Mouse (Mus musculus): ENCODE results near the gene Pik3r1. TPM values are rescaled to one million over a fixed set of nuclear protein-coding genes. Genes with fewer than 3 reads are reported as not detected.

Gene Pik3r1
- polyA plus RNA-seq, 1 experiment from 2014 or later = 17.0 TPM

DNA sequence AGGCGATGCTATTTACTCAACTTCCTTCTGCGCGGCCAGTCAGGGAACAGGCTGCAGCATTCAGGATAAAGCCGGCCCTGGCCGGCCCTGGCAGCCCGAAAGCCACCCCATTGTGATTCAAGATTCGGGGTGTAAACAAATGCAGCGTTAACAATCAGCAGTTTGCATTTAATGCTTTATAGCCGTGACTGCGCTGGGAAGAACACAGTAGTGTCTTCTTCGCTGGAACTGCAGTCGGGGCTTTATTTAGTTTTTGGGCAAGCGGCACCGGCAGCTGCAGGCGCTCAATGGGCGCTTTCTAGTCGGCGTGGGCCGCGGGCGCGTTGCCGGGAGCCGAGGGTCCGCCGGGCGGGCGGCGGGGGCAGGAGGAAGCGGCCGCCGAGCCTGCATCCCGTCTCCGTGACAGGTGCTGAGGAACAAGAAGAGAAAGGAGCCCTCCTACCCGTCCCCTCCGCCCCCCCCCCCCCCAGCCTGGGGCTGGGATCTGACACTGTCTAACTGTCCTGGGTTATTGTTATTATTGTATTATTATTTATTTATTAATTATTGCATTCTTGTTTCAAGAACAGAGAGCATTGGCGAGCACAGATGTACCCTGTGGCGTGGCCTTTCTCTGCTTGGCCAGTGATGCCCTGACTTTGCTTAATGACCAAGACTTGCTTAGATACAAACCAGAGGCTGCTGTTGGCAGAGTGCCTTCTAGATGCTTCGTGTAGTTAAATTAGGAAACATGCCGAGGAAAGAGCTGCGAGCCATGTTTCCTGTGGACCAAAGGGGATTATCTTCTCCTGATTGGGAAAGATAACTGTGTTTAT is 33.6 kb upstream of the Pik3r1 start:
- 2% methylated on average over 41 of the region's 41 CpGs for WGBS
- ATAC-seq (replicated peaks; ENCODE audit: insufficient number of reproducible peaks, low FRiP score, low TSS enrichment, low read depth) = peak; percentile 87

DNA sequence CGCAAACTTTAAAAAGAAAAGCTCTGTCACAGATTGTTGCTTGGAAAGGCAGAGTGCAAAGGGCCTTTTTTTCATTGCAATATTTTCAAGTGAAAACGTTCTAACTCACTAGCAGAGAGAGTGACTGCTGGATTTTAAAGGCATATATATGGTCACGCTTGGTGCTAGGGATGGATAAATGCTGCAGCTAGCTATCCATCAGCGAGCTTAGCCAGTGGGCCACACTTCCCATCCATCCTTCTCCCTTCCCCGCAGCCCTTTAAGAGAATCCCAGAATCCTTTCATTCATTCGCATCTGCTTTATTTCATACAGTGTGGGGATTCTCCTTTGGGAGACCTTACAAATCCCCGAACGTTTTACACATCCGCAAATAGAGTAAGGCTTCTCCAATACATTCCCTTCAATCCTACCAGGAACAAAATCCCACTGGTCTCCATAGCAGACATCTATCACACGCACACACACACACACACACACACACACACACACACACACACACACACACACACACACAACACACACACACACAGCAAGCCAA is 32.9 kb upstream of the Pik3r1 start:
- ATAC-seq (replicated peaks; ENCODE audit: insufficient number of reproducible peaks, low FRiP score, low TSS enrichment, low read depth) (peak; percentile 23; the same call in 1 of the 2 replicates), DNase-seq (ENCODE audit: low spot score) (no peak)
- Histone ChIP-seq H3K4me2 (ENCODE audit: low read depth, low read length) (peak overlapping the region; percentile 50), H3K27me3 (ENCODE audit: control insufficient read depth, insufficient read depth, low read length) (no peaks in the 10 kb centered on the region), H3K4me1 (ENCODE audit: control insufficient read depth, insufficient read depth, low read length) (no peaks in the 10 kb centered on the region), H3K27ac (replicated peaks; ENCODE audit: low read depth, low read length) (no peak overlapping the region), H3K9me3 (replicated peaks; ENCODE audit: control insufficient read depth, low read length) (no peaks in the 10 kb centered on the region), H3K36me3 (replicated peaks; ENCODE audit: control insufficient read depth, insufficient read depth, low read depth, low read length) (no peaks in the 10 kb centered on the region), H3K4me3 (ENCODE audit: low read depth, low read length) (peak overlapping the region; percentile 29), H3K9ac (replicated peaks; ENCODE audit: low read length) (peak overlapping the region; percentile 58)
- WGBS = 25% methylated on average over 10 of the region's 10 CpGs

More for the DNA sequence above, 33.6 kb upstream of the Pik3r1 start:
- Histone ChIP-seq H3K9me3 (replicated peaks; ENCODE audit: control insufficient read depth, low read length) (no peaks in the 10 kb centered on the region), H3K4me3 (ENCODE audit: low read depth, low read length) (peak overlapping the region; percentile 29), H3K4me1 (ENCODE audit: control insufficient read depth, insufficient read depth, low read length) (no peaks in the 10 kb centered on the region), H3K9ac (replicated peaks; ENCODE audit: low read length) (peak overlapping the region; percentile 58), H3K27me3 (ENCODE audit: control insufficient read depth, insufficient read depth, low read length) (no peaks in the 10 kb centered on the region), H3K27ac (replicated peaks; ENCODE audit: low read depth, low read length) (no peak overlapping the region), H3K36me3 (replicated peaks; ENCODE audit: control insufficient read depth, insufficient read depth, low read depth, low read length) (no peaks in the 10 kb centered on the region), H3K4me2 (ENCODE audit: low read depth, low read length) (peak overlapping the region; percentile 50)
- peak; percentile 75 for DNase-seq (ENCODE audit: low spot score)

DNA sequence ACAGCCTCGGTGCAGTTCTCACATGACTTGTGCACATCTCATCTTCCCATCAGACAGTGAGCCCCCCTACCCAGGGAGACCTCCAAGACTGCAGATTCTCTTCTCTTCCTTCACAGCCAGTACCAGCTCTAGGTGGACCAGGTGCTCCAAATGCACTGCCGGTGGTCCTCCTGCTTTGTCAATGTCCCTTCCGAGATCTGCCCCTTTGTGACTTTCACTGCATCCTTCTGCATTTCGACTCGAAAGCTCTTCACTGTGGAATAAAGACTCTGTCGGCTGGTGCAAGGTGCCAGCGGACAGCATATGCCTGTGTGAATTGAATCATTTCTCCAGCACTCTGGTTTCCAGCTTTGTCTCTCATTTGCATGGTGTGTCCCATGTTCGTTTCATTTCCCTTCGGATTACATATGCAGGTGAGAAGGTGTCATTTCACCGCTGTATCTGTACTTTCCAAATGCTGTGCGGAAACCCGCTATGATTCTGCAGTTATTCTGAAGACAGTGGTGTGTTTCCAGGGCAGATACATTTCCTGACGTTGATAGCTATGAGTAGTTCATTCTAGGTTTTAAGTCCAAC is 32.1 kb upstream of the Pik3r1 start:
- Histone ChIP-seq H3K9ac (replicated peaks; ENCODE audit: low read length) (no peak overlapping the region), H3K4me2 (ENCODE audit: low read depth, low read length) (no peak overlapping the region), H3K4me1 (ENCODE audit: control insufficient read depth, insufficient read depth, low read length) (no peaks in the 10 kb centered on the region), H3K36me3 (replicated peaks; ENCODE audit: control insufficient read depth, insufficient read depth, low read depth, low read length) (no peaks in the 10 kb centered on the region), H3K4me3 (ENCODE audit: low read depth, low read length) (no peak overlapping the region), H3K9me3 (replicated peaks; ENCODE audit: control insufficient read depth, low read length) (no peaks in the 10 kb centered on the region), H3K27me3 (ENCODE audit: control insufficient read depth, insufficient read depth, low read length) (no peaks in the 10 kb centered on the region), H3K27ac (replicated peaks; ENCODE audit: low read depth, low read length) (no peak overlapping the region)
- no peak for DNase-seq (ENCODE audit: low spot score)
- no peak for ATAC-seq (replicated peaks; ENCODE audit: insufficient number of reproducible peaks, low FRiP score, low TSS enrichment, low read depth)
- WGBS = 81% methylated on average over 13 of the region's 13 CpGs

DNA sequence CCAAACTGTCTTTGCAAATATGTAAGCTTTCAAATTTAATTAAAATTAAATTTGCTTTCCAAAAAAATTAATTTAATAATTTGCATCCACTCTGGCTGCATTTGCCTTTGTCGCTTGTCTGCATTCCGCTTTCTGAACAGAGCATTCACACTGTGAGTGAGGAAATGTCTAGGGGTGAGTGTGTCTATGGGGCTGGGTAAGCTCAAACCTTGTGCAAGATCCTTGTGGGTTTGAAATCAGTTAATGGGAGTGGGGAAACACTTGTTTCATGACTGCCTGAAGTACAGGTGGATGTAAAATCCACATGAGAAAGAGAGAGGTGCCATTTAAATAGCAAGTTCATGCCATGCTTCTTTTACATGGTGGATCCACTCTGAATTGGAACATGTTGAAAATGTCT is 31.3 kb upstream of the Pik3r1 start:
- no peak for DNase-seq (ENCODE audit: low spot score)
- 85% methylated on average over 2 of the region's 2 CpGs for WGBS
- Histone ChIP-seq H3K4me1 (ENCODE audit: control insufficient read depth, insufficient read depth, low read length) (no peaks in the 10 kb centered on the region), H3K27ac (replicated peaks; ENCODE audit: low read depth, low read length) (no peak overlapping the region), H3K27me3 (ENCODE audit: control insufficient read depth, insufficient read depth, low read length) (no peaks in the 10 kb centered on the region), H3K9me3 (replicated peaks; ENCODE audit: control insufficient read depth, low read length) (no peaks in the 10 kb centered on the region), H3K4me3 (ENCODE audit: low read depth, low read length) (no peak overlapping the region), H3K9ac (replicated peaks; ENCODE audit: low read length) (no peak overlapping the region), H3K4me2 (ENCODE audit: low read depth, low read length) (no peak overlapping the region), H3K36me3 (replicated peaks; ENCODE audit: control insufficient read depth, insufficient read depth, low read depth, low read length) (no peaks in the 10 kb centered on the region)
- ATAC-seq (replicated peaks; ENCODE audit: insufficient number of reproducible peaks, low FRiP score, low TSS enrichment, low read depth) = no peak

DNA sequence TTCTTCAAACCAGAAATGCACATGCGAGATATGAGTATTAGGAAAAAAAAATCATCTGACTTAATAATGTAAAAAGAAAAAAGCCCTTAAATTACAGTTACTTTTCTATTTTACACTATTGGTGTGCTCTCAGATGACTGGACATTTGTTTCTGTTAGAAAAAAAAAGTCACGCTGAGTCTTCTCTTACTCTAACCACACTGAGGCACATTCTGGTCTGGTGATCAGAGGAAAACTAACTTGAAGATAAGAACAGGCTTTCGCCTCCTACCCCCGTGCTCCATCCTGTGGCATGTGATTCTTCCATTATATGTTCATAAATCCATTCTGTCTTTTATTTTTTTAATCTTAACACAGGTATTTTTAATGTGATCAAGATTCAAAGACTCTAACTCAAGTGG is 30.5 kb upstream of the Pik3r1 start:
- ATAC-seq (replicated peaks; ENCODE audit: insufficient number of reproducible peaks, low FRiP score, low TSS enrichment, low read depth) (no peak), DNase-seq (ENCODE audit: low spot score) (no peak)
- Histone ChIP-seq H3K27ac (replicated peaks; ENCODE audit: low read depth, low read length) (no peak overlapping the region), H3K9me3 (replicated peaks; ENCODE audit: control insufficient read depth, low read length) (no peaks in the 10 kb centered on the region), H3K4me3 (ENCODE audit: low read depth, low read length) (no peak overlapping the region), H3K27me3 (ENCODE audit: control insufficient read depth, insufficient read depth, low read length) (no peaks in the 10 kb centered on the region), H3K36me3 (replicated peaks; ENCODE audit: control insufficient read depth, insufficient read depth, low read depth, low read length) (no peaks in the 10 kb centered on the region), H3K4me2 (ENCODE audit: low read depth, low read length) (no peak overlapping the region), H3K4me1 (ENCODE audit: control insufficient read depth, insufficient read depth, low read length) (no peaks in the 10 kb centered on the region), H3K9ac (replicated peaks; ENCODE audit: low read length) (no peak overlapping the region)
- 87% methylated on average over 4 of the region's 4 CpGs for WGBS

DNA sequence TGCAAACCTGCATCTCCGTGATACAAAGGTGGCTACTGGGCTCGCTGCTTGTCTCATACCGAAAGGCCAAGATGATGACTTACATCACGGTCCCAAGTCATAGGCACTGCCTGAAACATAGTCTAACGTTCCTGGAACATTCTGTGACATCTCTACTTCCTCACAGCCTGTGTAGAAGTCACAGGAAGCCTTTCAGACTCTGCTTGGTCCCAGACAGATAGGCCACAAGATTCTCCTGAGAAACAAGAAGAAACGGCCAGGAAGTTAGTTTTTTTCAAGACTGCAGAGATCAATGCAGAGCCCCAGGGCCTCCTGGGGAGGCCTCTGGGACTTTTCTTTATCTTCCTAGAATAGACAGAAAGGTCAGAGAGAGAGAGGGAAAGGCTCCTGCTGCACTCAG is 29.0 kb upstream of the Pik3r1 start:
- no peak overlapping the region for H3K9ac ChIP-seq (replicated peaks; ENCODE audit: low read length)
- H3K4me2 ChIP-seq (ENCODE audit: low read depth, low read length) = no peak overlapping the region
- H3K36me3 ChIP-seq (replicated peaks; ENCODE audit: control insufficient read depth, insufficient read depth, low read depth, low read length) = no peaks in the 10 kb centered on the region
- no peak overlapping the region for H3K27ac ChIP-seq (replicated peaks; ENCODE audit: low read depth, low read length)
- WGBS = 54% methylated on average over 6 of the region's 6 CpGs
- ATAC-seq (replicated peaks; ENCODE audit: insufficient number of reproducible peaks, low FRiP score, low TSS enrichment, low read depth) = no peak
- no peak for DNase-seq (ENCODE audit: low spot score)
- no peak overlapping the region for H3K4me3 ChIP-seq (ENCODE audit: low read depth, low read length)
- H3K4me1 ChIP-seq (ENCODE audit: control insufficient read depth, insufficient read depth, low read length) = no peaks in the 10 kb centered on the region
- H3K9me3 ChIP-seq (replicated peaks; ENCODE audit: control insufficient read depth, low read length) = no peaks in the 10 kb centered on the region
- H3K27me3 ChIP-seq (ENCODE audit: control insufficient read depth, insufficient read depth, low read length) = no peaks in the 10 kb centered on the region

DNA sequence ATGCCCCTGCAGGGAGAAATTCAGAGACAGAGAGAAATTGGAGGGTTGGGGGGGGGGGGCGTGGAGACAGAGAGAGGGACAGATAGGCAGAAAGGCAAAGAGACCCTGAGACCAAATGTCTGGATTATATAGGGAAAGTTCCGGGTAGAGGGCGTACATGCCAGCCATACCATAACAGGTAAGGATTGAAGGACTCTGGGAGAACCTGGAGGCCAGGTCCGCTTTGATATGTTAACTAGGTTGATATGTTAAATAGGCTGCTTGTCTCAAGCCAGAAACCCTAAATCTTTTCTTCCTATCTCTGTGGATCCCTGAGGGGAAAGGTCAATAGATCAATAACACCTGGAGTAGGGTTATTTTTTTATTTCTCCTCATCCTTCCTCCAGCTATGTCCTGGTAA is 17.7 kb upstream of the Pik3r1 start:
- DNase-seq (ENCODE audit: low spot score) (no peak), ATAC-seq (replicated peaks; ENCODE audit: insufficient number of reproducible peaks, low FRiP score, low TSS enrichment, low read depth) (no peak)
- WGBS = 93% methylated on average over 3 of the region's 4 CpGs
- Histone ChIP-seq H3K4me3 (ENCODE audit: low read depth, low read length) (no peak overlapping the region), H3K27me3 (ENCODE audit: control insufficient read depth, insufficient read depth, low read length) (no peaks in the 10 kb centered on the region), H3K9ac (replicated peaks; ENCODE audit: low read length) (no peak overlapping the region), H3K4me2 (ENCODE audit: low read depth, low read length) (no peak overlapping the region), H3K27ac (replicated peaks; ENCODE audit: low read depth, low read length) (no peak overlapping the region), H3K36me3 (replicated peaks; ENCODE audit: control insufficient read depth, insufficient read depth, low read depth, low read length) (no peaks in the 10 kb centered on the region), H3K4me1 (ENCODE audit: control insufficient read depth, insufficient read depth, low read length) (no peaks in the 10 kb centered on the region), H3K9me3 (replicated peaks; ENCODE audit: control insufficient read depth, low read length) (no peaks in the 10 kb centered on the region)

DNA sequence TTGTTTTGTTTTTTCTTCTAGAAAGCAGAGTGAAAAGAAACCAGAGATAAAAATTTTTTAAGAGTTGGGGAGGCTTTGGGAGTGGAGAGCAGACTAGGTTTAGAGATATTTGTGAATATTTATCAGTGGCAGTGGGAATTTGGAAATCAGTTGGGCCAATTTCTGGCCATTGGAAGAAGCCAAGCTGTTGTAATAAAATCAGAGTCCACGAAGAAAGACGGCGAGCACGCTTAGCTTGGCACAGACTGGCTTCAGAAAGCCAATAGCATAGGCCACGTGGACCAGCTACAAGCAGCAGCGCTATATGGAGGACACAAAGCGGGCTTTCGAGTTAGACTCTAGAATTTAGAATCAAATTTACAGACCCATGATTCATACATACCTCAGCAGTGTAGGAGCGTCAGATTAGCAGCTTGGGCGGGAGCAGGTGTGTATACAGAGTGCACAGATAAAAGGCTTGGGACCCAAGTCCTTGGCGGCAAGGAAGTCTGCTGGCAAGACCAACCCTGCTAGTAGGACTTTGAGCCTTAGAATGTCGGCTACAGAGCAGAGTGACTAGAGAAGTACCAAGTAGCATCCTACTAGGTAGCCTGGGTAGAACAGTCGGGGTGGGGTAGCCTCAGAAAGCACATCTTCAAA is 16.8 kb upstream of the Pik3r1 start:
- ATAC-seq (replicated peaks; ENCODE audit: insufficient number of reproducible peaks, low FRiP score, low TSS enrichment, low read depth) = no peak

More for the DNA sequence above, 16.8 kb upstream of the Pik3r1 start:
- H3K36me3 ChIP-seq (replicated peaks; ENCODE audit: control insufficient read depth, insufficient read depth, low read depth, low read length) = no peaks in the 10 kb centered on the region
- H3K4me2 ChIP-seq (ENCODE audit: low read depth, low read length) = no peak overlapping the region
- H3K4me3 ChIP-seq (ENCODE audit: low read depth, low read length) = no peak overlapping the region
- H3K27ac ChIP-seq (replicated peaks; ENCODE audit: low read depth, low read length) = no peak overlapping the region
- no peaks in the 10 kb centered on the region for H3K9me3 ChIP-seq (replicated peaks; ENCODE audit: control insufficient read depth, low read length)
- H3K27me3 ChIP-seq (ENCODE audit: control insufficient read depth, insufficient read depth, low read length) = no peaks in the 10 kb centered on the region
- no peaks in the 10 kb centered on the region for H3K4me1 ChIP-seq (ENCODE audit: control insufficient read depth, insufficient read depth, low read length)
- no peak for DNase-seq (ENCODE audit: low spot score)
- H3K9ac ChIP-seq (replicated peaks; ENCODE audit: low read length) = no peak overlapping the region
- 89% methylated on average over 13 of the region's 13 CpGs for WGBS

All from embryonic facial prominence, embryonic 11.5 days (tissue).